Mouse (Mus musculus) CD4-positive, CD25-positive, alpha-beta regulatory T cell, adult 2 months (primary cell): ENCODE measurements around the gene Gpr68.

Experiments used
- DNase-seq: peaks from one replicate; pipeline ENCODE4 v3.0.0-alpha.2; 2012; ENCODE audit warnings: low read depth, low spot score

Gpr68 gene

DNA sequence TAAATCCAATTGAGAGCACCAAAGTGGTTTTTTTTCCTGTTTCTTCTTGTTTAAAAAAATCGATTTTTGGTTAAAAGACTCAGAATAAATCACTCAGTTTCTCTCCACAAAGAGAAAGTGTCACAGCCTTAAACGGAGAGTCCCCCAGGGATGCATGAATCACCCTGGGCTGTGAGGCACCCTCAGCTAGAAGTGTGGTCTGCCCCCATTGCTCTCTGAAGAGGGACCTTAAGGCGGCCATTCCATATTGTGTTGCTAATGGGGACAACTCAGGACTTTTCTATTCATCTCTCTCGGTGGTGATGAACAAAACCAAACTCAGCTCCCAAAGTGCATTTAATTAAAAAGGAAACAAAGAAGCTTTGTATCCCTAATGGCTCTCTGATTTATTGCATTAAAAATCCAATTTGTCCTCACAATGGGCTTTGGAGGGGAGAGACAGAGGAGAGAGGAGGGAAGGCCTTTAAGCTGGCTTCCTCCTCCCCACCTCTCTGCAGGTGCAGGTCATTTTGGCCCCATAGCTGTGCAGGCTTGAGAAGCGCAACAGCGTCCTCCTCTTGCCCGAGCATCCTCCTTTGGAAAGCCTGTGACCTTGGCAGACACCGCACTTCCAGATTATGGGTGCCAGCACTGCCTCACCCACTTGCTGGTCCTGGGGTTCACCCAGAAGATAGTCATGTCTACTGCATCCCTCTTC lies 76.2 kb downstream of the Gpr68 start:
- DNase-seq: no peak

DNA sequence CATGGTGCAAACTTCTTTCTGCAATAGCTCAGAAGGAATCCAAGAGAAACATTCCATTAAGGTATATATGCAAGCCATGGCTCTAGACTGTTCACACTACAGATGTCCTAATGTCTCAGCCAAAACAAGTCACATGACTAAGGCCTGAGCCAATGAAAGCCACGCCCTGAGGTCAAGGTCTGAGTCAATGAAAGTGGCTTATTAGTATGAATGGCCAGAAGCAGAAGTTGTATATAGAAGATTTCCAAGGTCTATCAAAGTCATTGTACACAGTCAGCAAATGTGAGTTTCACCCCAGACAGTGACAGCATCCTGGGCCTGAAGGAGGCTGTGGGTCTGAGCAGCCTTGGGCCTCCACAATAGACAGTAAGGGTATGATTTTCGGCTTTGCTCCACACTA lies 77.0 kb downstream of the Gpr68 start:
- no peak for DNase-seq
